Mouse (Mus musculus) neural tube, embryonic 15.5 days (tissue): ENCODE data around the gene Tmprss4. TPM values are rescaled to one million over a fixed set of nuclear protein-coding genes. Genes with fewer than 3 reads are reported as not detected.

ENCODE experiments used
- ATAC-seq: fragments of 200-750 bp; cut with Nextera tagmentation; 2 replicates; pipeline ENCODE4 v1.8.0; 2017; ENCODE audit warnings: mild to moderate bottlenecking, moderate TSS enrichment, moderate library complexity; ENCODE audit not compliant: low FRiP score
- H3K27ac ChIP-seq: fragments of 300-500 bp; sonication (generic); replicated peaks from 2 replicates; pipeline ENCODE4 v1.5.1; 2015; ENCODE audit warnings: mild to moderate bottlenecking, inconsistent platforms
- H3K27me3 ChIP-seq: fragments of 300-500 bp; sonication (generic); replicated peaks from 2 replicates; pipeline ENCODE4 v1.6.1; 2015; ENCODE audit warnings: inconsistent platforms
- H3K36me3 ChIP-seq: fragments of 300-500 bp; sonication (generic); 2 replicates; pipeline ENCODE4 v1.6.1; 2015; ENCODE audit warnings: inconsistent platforms
- H3K4me1 ChIP-seq: fragments of 300-500 bp; sonication (generic); 2 replicates; pipeline ENCODE4 v1.6.1; 2015; ENCODE audit warnings: inconsistent platforms
- H3K4me2 ChIP-seq: fragments of 300-500 bp; sonication (generic); 2 replicates; pipeline ENCODE4 v1.6.1; 2015; ENCODE audit warnings: inconsistent platforms, mild to moderate bottlenecking, moderate library complexity
- H3K4me3 ChIP-seq: fragments of 300-500 bp; sonication (generic); replicated peaks from 2 replicates; pipeline ENCODE4 v1.5.1; 2015; ENCODE audit warnings: mild to moderate bottlenecking, inconsistent platforms
- H3K9ac ChIP-seq: fragments of 300-500 bp; sonication (generic); replicated peaks from 2 replicates; pipeline ENCODE4 v1.6.1; 2015; ENCODE audit warnings: mild to moderate bottlenecking, inconsistent platforms
- H3K9me3 ChIP-seq: fragments of 300-500 bp; sonication (generic); replicated peaks from 2 replicates; pipeline ENCODE4 v1.6.1; 2016; ENCODE audit warnings: inconsistent platforms
- WGBS: fragments of 180-500 bp; shearing (Covaris S2); methylation state at CpG from one replicate; pipeline ENCODE4 v1.1.7; 2015; ENCODE audit warnings: mixed read lengths; 5-methylcytosine and 5-hydroxymethylcytosine counted together
- polyA plus RNA-seq: library from polyadenylated mRNA; unstranded; fragments of >200 nt; fragmentation: Nextera tagmentation; extraction: Ambion mirVana; gene quantifications from 2 replicates; pipeline ENCODE4 v1.2.1, GENCODE M21; 2015

Tmprss4 gene
- polyA plus RNA-seq, 1 experiment from 2014 or later, result not detected

DNA sequence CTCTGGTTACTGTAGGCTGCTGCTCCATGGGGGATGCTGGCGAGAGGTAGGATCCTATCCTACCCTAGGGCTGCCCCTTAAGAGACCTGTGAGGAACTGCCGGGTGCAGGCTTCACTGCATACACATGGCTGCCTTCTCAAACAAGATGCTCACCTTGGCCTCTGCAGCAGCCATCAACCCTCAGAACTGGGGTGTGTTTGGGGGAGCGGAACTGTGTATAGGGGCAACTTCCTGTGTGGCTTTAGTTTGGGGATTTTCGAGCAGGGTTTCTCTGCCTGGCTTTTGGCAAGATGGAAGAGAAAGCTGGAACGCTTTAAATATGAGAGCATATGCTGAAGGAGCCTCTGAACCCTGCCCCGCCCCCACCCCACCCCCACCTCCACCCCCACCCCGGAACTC is 77.0 kb downstream of the Tmprss4 start:
- H3K27ac ChIP-seq, result no peak overlapping the region
- H3K9ac ChIP-seq, result no peak overlapping the region
- H3K4me2 ChIP-seq, result no peak overlapping the region
- H3K4me3 ChIP-seq, result no peak overlapping the region
- H3K4me1 ChIP-seq, result peaks cover 8% of the 10 kb centered on the region
- no peaks in the 10 kb centered on the region for H3K9me3 ChIP-seq
- 70% methylated on average over 7 of the region's 7 CpGs for WGBS
- peaks cover 13% of the 10 kb centered on the region for H3K36me3 ChIP-seq
- no peaks in the 10 kb centered on the region for H3K27me3 ChIP-seq
- no peak for ATAC-seq

DNA sequence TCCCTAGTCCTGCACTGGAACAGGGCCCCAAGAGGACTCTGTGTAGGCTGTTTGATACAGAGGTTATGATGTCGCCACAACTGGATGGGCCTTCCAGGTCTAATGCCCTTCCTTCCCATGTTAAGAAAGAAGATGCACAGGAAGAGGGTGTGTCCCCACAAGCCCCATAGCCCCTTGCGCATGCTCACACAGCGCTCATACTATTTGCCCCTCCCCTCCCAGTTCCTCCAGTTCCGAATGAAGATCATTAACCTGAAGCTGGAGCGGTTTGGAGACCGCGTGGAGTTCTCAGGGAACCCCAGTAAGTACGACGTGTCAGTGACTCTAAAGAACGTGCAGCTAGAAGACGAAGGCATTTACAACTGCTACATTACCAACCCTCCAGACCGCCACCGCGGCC is 78.7 kb downstream of the Tmprss4 start:
- H3K9ac ChIP-seq, result no peak overlapping the region
- H3K4me3 ChIP-seq, result no peak overlapping the region
- ATAC-seq, result no peak
- WGBS, result 92% methylated on average over 14 of the region's 14 CpGs
- no peaks in the 10 kb centered on the region for H3K27me3 ChIP-seq
- no peak overlapping the region for H3K4me2 ChIP-seq
- peaks cover 23% of the 10 kb centered on the region for H3K4me1 ChIP-seq
- H3K36me3 ChIP-seq, result peaks cover 13% of the 10 kb centered on the region
- no peaks in the 10 kb centered on the region for H3K9me3 ChIP-seq
- H3K27ac ChIP-seq, result no peak overlapping the region

Other genes starting within 250 kb of the Tmprss4 start
- 31.8 and 34.2 TPM in 2 replicates for gene Ube4a, start 238.5 kb downstream of the Tmprss4 start, polyA plus RNA-seq
- gene Cd3g, start 223.7 kb downstream of the Tmprss4 start, polyA plus RNA-seq, result 114 TPM in 1 of 2 replicates, not detected in the other
- 31.2 TPM in 1 of 2 replicates, not detected in the other for gene Cd3d, start 222.3 kb downstream of the Tmprss4 start, polyA plus RNA-seq
- 0.19 and 57.9 TPM in 2 replicates for gene Cd3e, start 194.5 kb downstream of the Tmprss4 start, polyA plus RNA-seq
- gene Mpzl2, start 164.3 kb downstream of the Tmprss4 start, polyA plus RNA-seq, result 0.77 and 8.6 TPM in 2 replicates
- 1.00 and 2.0 TPM in 2 replicates for gene Mpzl3, start 148.9 kb downstream of the Tmprss4 start, polyA plus RNA-seq
- 0.32 and 1.7 TPM in 2 replicates for gene Jaml, start 124.9 kb downstream of the Tmprss4 start, polyA plus RNA-seq
- gene Scn2b, start 86.3 kb downstream of the Tmprss4 start, polyA plus RNA-seq, result 11.9 and 12.0 TPM in 2 replicates
- gene Scn4b, start 65.7 kb downstream of the Tmprss4 start, polyA plus RNA-seq, result 0.55 and 2.0 TPM in 2 replicates
- not detected in 2 replicates for gene BC049352, start 22.1 kb downstream of the Tmprss4 start, polyA plus RNA-seq
- gene Il10ra, start 65.1 kb upstream of the Tmprss4 start, polyA plus RNA-seq, result 0.69 and 2.1 TPM in 2 replicates
- gene Tmprss13, start 115.0 kb upstream of the Tmprss4 start, polyA plus RNA-seq, result 0.04 and 0.24 TPM in 2 replicates
- gene Fxyd6, start 166.1 kb upstream of the Tmprss4 start, polyA plus RNA-seq, result 442 and 531 TPM in 2 replicates
- 9.8 and 13.6 TPM in 2 replicates for gene Fxyd2, start 195.6 kb upstream of the Tmprss4 start, polyA plus RNA-seq
- 12.4 and 16.4 TPM in 2 replicates for gene Dscaml1, start 222.5 kb upstream of the Tmprss4 start, polyA plus RNA-seq